Mouse (Mus musculus): ENCODE results near the gene Gpr61. TPM values are rescaled to one million over a fixed set of nuclear protein-coding genes. Genes with fewer than 3 reads are reported as not detected.
A peak's percentile ranks its signal among the peaks of the same experiment; 100 is the strongest.

The Gpr61 gene
- total and polyA plus RNA-seq, 3 experiments, result 0.27 TPM; not detected in 2

- Histone ChIP-seq H3K27me3 (replicated peaks) (peaks cover 45% of the 10 kb centered on the region), H3K9ac (ENCODE audit: insufficient read depth, low read depth) (peak within 1 kb of the TSS; percentile 50; the same call in 1 of the 2 replicates), H3K4me1 (ENCODE audit: control insufficient read depth in 1 of 2, insufficient read depth in 2 of 2) (peaks cover 7 to 15% of the 10 kb centered on the region in 2 experiments), H3K79me2 (replicated peaks; ENCODE audit: control insufficient read depth, extremely low read depth, insufficient read depth, poor library complexity, severe bottlenecking) (no peaks in the 10 kb centered on the region), H3K9me3 (replicated peaks; ENCODE audit: low read length) (no peaks in the 10 kb centered on the region), H3K27ac (ENCODE audit: insufficient read depth, low read depth) (no peak within 1 kb of the TSS), H3K4me2 (ENCODE audit: insufficient read depth, low read depth, poor library complexity, severe bottlenecking) (peak within 1 kb of the TSS; percentile 89), H3K4me3 (replicated peaks in 1 of 3; ENCODE audit: low read depth in 2 of 3, low read length in 2 of 3, poor library complexity in 1 of 3) (peak within 1 kb of the TSS; percentile 38 to 89 (median 45)), H3K36me3 (replicated peaks in 1 of 2; ENCODE audit: control insufficient read depth in 1 of 2, insufficient read depth in 1 of 2, low read length in 1 of 2) (no peaks in the 10 kb centered on the region)
- in situ Hi-C loops (cut with MboI; ENCODE audit: low pct_ligation_motif_present, low pct_unique_long_range_greater_than_20kb, low sequenced_read_pairs), result no loop called here
- TF ChIP-seq KAT2A (IDR thresholded peaks at IDR 0.05; ENCODE audit: insufficient replicate concordance, low read length) (no peak), UBTF (IDR thresholded peaks at IDR 0.05; ENCODE audit: low read depth, low read length) (no peak), RAD21 (IDR thresholded peaks at IDR 0.05; ENCODE audit: low read depth, low read length) (no peak), ELF1 (IDR thresholded peaks at IDR 0.05; ENCODE audit: low read depth, low read length) (no peak), BHLHE40 (IDR thresholded peaks at IDR 0.05; ENCODE audit: low read depth, low read length) (peak; percentile 70; the same call in 1 of the 2 replicates), POLR2A (IDR thresholded peaks at IDR 0.05; ENCODE audit: low read depth, low read length) (no peak), EP300 (IDR thresholded peaks at IDR 0.05; ENCODE audit: low read length) (no peak), MEF2A (IDR thresholded peaks at IDR 0.05; ENCODE audit: borderline replicate concordance, low read depth, low read length) (no peak), CHD2 (IDR thresholded peaks at IDR 0.05; ENCODE audit: low read length) (no peak), MXI1 (IDR thresholded peaks at IDR 0.05; ENCODE audit: low read depth, low read length) (peak; percentile 71), ZMIZ1 (IDR thresholded peaks at IDR 0.05; ENCODE audit: low read depth, low read length) (no peak), USF2 (conservative IDR thresholded peaks at IDR 0.05; ENCODE audit: low read depth, low read length) (no peak), NRF1 (IDR thresholded peaks at IDR 0.05; ENCODE audit: low read depth, low read length) (peak; percentile 70), CHD1 (IDR thresholded peaks at IDR 0.05; ENCODE audit: low read depth, low read length) (no peak)
- no peak for DNase-seq (ENCODE audit: extremely low read depth)
- dilution Hi-C loops (cut with MboI; ENCODE audit: extremely low pct_ligation_motif_present, extremely low pct_unique_long_range_greater_than_20kb, low sequenced_read_pairs), result no loop called here
These were observed 31.7 kb upstream of the Gpr61 start, which contains the start of gene Amigo1 for GRCm38 (mm10) chr3:108186098-108187047. TSS of gene Amigo1 (plus strand) at chr3:108186335.

DNA sequence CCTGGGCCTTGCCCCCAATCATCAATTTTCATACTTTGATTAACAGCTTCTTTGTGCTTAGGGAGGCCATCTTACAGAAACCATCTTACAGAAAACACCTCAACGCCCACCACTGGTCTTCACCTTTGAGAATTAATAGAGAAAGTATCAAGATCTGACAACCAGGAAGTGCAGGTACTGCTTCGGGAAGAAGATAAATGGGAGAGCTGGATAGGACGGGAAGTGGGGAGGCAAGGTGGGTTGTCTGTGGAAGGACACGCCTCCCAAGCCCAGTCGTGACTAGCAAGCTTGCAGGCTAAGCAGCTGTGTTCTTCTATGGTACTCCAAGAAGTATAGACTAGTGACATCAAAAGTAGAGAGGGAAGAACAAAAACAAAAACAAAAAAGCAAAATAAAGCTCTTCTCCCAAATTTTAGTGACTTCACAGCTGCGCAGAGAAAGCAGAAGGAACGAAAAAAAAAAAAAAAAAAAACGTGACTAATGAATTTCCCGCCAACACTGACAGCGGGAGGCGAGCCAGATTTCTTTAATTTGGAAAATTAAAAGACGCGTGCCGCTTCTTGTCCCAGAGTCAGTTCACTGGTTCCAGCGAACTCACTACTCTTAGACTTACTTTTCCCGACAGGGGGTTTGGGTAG, 30.9 kb upstream of the Gpr61 start:
- Histone ChIP-seq H3K9me3 (replicated peaks; ENCODE audit: low read length) (no peaks in the 10 kb centered on the region), H3K9ac (ENCODE audit: insufficient read depth, low read depth) (peak overlapping the region; percentile 16; the same call in 1 of the 2 replicates), H3K27me3 (replicated peaks) (peaks cover 45% of the 10 kb centered on the region), H3K79me2 (replicated peaks; ENCODE audit: control insufficient read depth, extremely low read depth, insufficient read depth, poor library complexity, severe bottlenecking) (no peaks in the 10 kb centered on the region), H3K27ac (ENCODE audit: insufficient read depth, low read depth) (no peak overlapping the region), H3K4me1 (ENCODE audit: control insufficient read depth in 1 of 2, insufficient read depth in 2 of 2) (peaks cover 7 to 15% of the 10 kb centered on the region in 2 experiments), H3K4me2 (ENCODE audit: insufficient read depth, low read depth, poor library complexity, severe bottlenecking) (peak overlapping the region; percentile 89), H3K36me3 (replicated peaks in 1 of 2; ENCODE audit: control insufficient read depth in 1 of 2, insufficient read depth in 1 of 2, low read length in 1 of 2) (no peaks in the 10 kb centered on the region), H3K4me3 (replicated peaks in 1 of 3; ENCODE audit: low read depth in 2 of 3, low read length in 2 of 3, poor library complexity in 1 of 3) (peak overlapping the region; percentile 38 to 89 (median 45))
- in situ Hi-C loops (cut with MboI; ENCODE audit: low pct_ligation_motif_present, low pct_unique_long_range_greater_than_20kb, low sequenced_read_pairs), result no loop called here
- dilution Hi-C loops (cut with MboI; ENCODE audit: extremely low pct_ligation_motif_present, extremely low pct_unique_long_range_greater_than_20kb, low sequenced_read_pairs), result no loop called here
- no peak for DNase-seq (ENCODE audit: extremely low read depth)
- no peak for TF ChIP-seq NRF1 (IDR thresholded peaks at IDR 0.05; ENCODE audit: low read depth, low read length)
- TF ChIP-seq RCOR1 (conservative IDR thresholded peaks at IDR 0.05; ENCODE audit: low read depth, low read length), result no peak
- TF ChIP-seq PAX5 (IDR thresholded peaks at IDR 0.05; ENCODE audit: low read length), result no peak
- TF ChIP-seq JUN (IDR thresholded peaks at IDR 0.05; ENCODE audit: insufficient read depth, low read depth, low read length), result no peak
- no peak for TF ChIP-seq POLR2AphosphoS2 (IDR thresholded peaks at IDR 0.05; ENCODE audit: low read depth, low read length)
- TF ChIP-seq SIN3A (IDR thresholded peaks at IDR 0.05; ENCODE audit: low read length), result 0 out of 2 replicates have a peak, but pooled peaks have one; percentile 29
- no peak for TF ChIP-seq MAZ (IDR thresholded peaks at IDR 0.05; ENCODE audit: low read depth, low read length)
- no peak for TF ChIP-seq RAD21 (IDR thresholded peaks at IDR 0.05; ENCODE audit: low read depth, low read length)
- TF ChIP-seq TCF12 (IDR thresholded peaks at IDR 0.05; ENCODE audit: low read depth, low read length), result no peak
- TF ChIP-seq HCFC1 (IDR thresholded peaks at IDR 0.05; ENCODE audit: low read depth, low read length), result no peak
- TF ChIP-seq ZKSCAN1 (IDR thresholded peaks at IDR 0.05; ENCODE audit: borderline replicate concordance, low read depth, low read length), result no peak
- no peak for TF ChIP-seq MYC (IDR thresholded peaks at IDR 0.05; ENCODE audit: low read depth, low read length)
- TF ChIP-seq MXI1 (IDR thresholded peaks at IDR 0.05; ENCODE audit: low read depth, low read length), result no peak
- no peak for TF ChIP-seq CHD1 (IDR thresholded peaks at IDR 0.05; ENCODE audit: low read depth, low read length)
- TF ChIP-seq IRF4 (IDR thresholded peaks at IDR 0.05; ENCODE audit: low read depth, low read length), result no peak
- no peak for TF ChIP-seq UBTF (IDR thresholded peaks at IDR 0.05; ENCODE audit: low read depth, low read length)
- no peak for TF ChIP-seq ZC3H11A (IDR thresholded peaks at IDR 0.05; ENCODE audit: low read depth, low read length)
- no peak for TF ChIP-seq MAFK (IDR thresholded peaks at IDR 0.05; ENCODE audit: insufficient replicate concordance, low read length)
- TF ChIP-seq CTCF (conservative IDR thresholded peaks at IDR 0.05 in 1 of 2, IDR thresholded peaks at IDR 0.05 in 1 of 2; ENCODE audit: low read depth in 2 of 2, low read length in 2 of 2), result no peak
- no peak for TF ChIP-seq KAT2A (IDR thresholded peaks at IDR 0.05; ENCODE audit: insufficient replicate concordance, low read length)
- TF ChIP-seq POLR2A (IDR thresholded peaks at IDR 0.05; ENCODE audit: low read depth, low read length), result no peak
- TF ChIP-seq CHD2 (IDR thresholded peaks at IDR 0.05; ENCODE audit: low read length), result no peak

Data from CH12.LX (cell line).